Mouse (Mus musculus) kidney, adult 11 months (tissue): ENCODE data around the gene Atraid.

Source experiments
- DNase-seq: peaks from one replicate; pipeline ENCODE4 v3.0.0; 2022

Gene Atraid

GRCm38 (mm10) chr5:31054261-31055215 is 6.4 kb downstream of the Atraid start, which contains the start of gene Cad:
Gene Cad (plus strand): TSS chr5:31054780.
- peak; percentile 93 for DNase-seq

GRCm38 (mm10) chr5:31055216-31056140 is 7.4 kb downstream of the Atraid start:
- no peak for DNase-seq

- no peak for DNase-seq
Measured at GRCm38 (mm10) chr5:31069810-31070209, 21.7 kb downstream of the Atraid start.

GRCm38 (mm10) chr5:31071059-31071458 is 22.9 kb downstream of the Atraid start:
- DNase-seq, result no peak

- no peak for DNase-seq
Measured at GRCm38 (mm10) chr5:31071821-31072220, 23.7 kb downstream of the Atraid start.

GRCm38 (mm10) chr5:31073176-31073575 is 25.1 kb downstream of the Atraid start:
- no peak for DNase-seq

GRCm38 (mm10) chr5:31076346-31076745 is 28.2 kb downstream of the Atraid start:
- no peak for DNase-seq

- DNase-seq, result no peak
Measured at GRCm38 (mm10) chr5:31080059-31080794, 32.1 kb downstream of the Atraid start.

- no peak for DNase-seq
Measured at GRCm38 (mm10) chr5:31080795-31081164, 32.7 kb downstream of the Atraid start.

- no peak for DNase-seq
Measured at GRCm38 (mm10) chr5:31081386-31081785, 33.3 kb downstream of the Atraid start.

- DNase-seq, result no peak
Measured at GRCm38 (mm10) chr5:31082355-31082754, 34.2 kb downstream of the Atraid start.

- peak; percentile 48 for DNase-seq
Measured at GRCm38 (mm10) chr5:31082935-31083625, 35.0 kb downstream of the Atraid start.

- DNase-seq, result no peak
Measured at GRCm38 (mm10) chr5:31083949-31084348, 35.8 kb downstream of the Atraid start.

- no peak for DNase-seq
Measured at GRCm38 (mm10) chr5:31086606-31087005, 38.5 kb downstream of the Atraid start.

- DNase-seq, result no peak
Measured at GRCm38 (mm10) chr5:31087131-31087530, 39.0 kb downstream of the Atraid start.

GRCm38 (mm10) chr5:31092231-31092975 is 44.3 kb downstream of the Atraid start:
- no peak for DNase-seq

- peak; percentile 49 for DNase-seq
Measured at GRCm38 (mm10) chr5:31093151-31094041, 45.3 kb downstream of the Atraid start.

- DNase-seq, result no peak
Measured at GRCm38 (mm10) chr5:31094100-31094798, 46.1 kb downstream of the Atraid start.
